Mouse (Mus musculus): ENCODE results near the gene Dnal1.

Dnal1 gene

GRCm38 (mm10) chr12:84152352-84153190 is 38.4 kb downstream of the Dnal1 start:
- ChIA-PET CTCF (interaction anchor here (0.5 to 1.4 kb wide), 13 partner anchors 9 to 669 kb away, joined by 3 to 18 read pairs (median 4); no protein-coding TSS in a partner anchor), POLR2A (interaction anchor here in 3 of 4 experiments (0.6 to 2.2 kb wide), 20 partner anchors 7 to 1863 kb away, joined by 3 to 9 read pairs (median 4); partner anchors contain the start of genes Dnal1 (in 1 of the 3) and Riox1 (in 1 of the 3))

DNA sequence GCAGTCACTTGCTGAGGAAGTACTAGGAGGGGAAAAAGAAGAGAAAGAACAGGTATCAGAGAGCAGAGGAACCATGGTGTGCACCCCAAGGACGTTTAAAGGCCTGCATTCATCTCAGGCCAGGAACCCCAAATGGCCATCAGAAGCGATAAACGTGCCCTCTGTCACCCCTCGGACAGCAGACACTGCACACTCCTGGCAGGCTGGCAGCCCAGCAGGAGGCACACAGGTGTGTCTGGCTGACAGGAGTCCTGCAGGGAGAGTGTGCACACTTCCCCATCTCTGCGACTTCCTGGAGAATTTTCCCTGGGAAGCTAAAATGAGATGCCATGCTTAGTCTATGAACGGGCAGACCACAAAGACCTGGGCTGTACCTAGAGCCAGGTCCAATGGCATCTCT is 39.2 kb downstream of the Dnal1 start:
- POLR2A ChIA-PET = interaction anchor here in 2 of 4 experiments (1.1 to 2.2 kb wide), 5 partner anchors 8 to 93 kb away, joined by 4 to 9 read pairs (median 5); partner anchors contain the start of gene Dnal1 (in 1 of the 2)
- CTCF ChIA-PET = interaction anchor here in 2 of 4 experiments (0.7 to 1.4 kb wide), 2 partner anchors 9 to 136 kb away, joined by 3 to 4 read pairs; no protein-coding TSS in a partner anchor

GRCm38 (mm10) chr12:84154786-84155522 is 40.8 kb downstream of the Dnal1 start:
- CTCF ChIA-PET = no interaction called here
- POLR2A ChIA-PET = interaction anchor here in 2 of 4 experiments (0.7 to 1.5 kb wide), 8 partner anchors 9 to 296 kb away, joined by 3 to 5 read pairs (median 3); partner anchors contain the start of genes Aldh6a1 (in 1 of the 2) and Lin52 (in 1 of the 2)

GRCm38 (mm10) chr12:84155523-84155871 is 41.3 kb downstream of the Dnal1 start:
- POLR2A ChIA-PET = interaction anchor here in 2 of 4 experiments (0.7 to 1.5 kb wide), 5 partner anchors 8 to 90 kb away, joined by 3 to 4 read pairs (median 3); no protein-coding TSS in a partner anchor
- CTCF ChIA-PET = no interaction called here

- ChIA-PET POLR2A (interaction anchor here in 1 of 4 experiments (0.8 kb wide), 1 partner anchor 19 kb away, joined by 3 read pairs; no protein-coding TSS in a partner anchor), CTCF (no interaction called here)
Observed at GRCm38 (mm10) chr12:84156210-84156609, 42.0 kb downstream of the Dnal1 start.

- ChIA-PET CTCF (interaction anchor here in 3 of 4 experiments (0.6 to 1.2 kb wide), 4 partner anchors 9 to 122 kb away, joined by 3 to 5 read pairs (median 3); partner anchors contain the start of gene Pnma1 (in 1 of the 3)), POLR2A (interaction anchor here in 2 of 4 experiments (0.7 to 1.7 kb wide), 8 partner anchors 8 to 470 kb away, joined by 3 to 8 read pairs (median 3); partner anchors contain the start of gene Pnma1 (in 1 of the 2))
Observed at GRCm38 (mm10) chr12:84158156-84158555, 44.0 kb downstream of the Dnal1 start.

- CTCF ChIA-PET = interaction anchor here (0.6 to 3.9 kb wide), 7 partner anchors 16 to 1237 kb away, joined by 3 to 36 read pairs (median 5); partner anchors contain the start of gene Elmsan1 (in 1 of the 4)
- POLR2A ChIA-PET = interaction anchor here in 2 of 4 experiments (0.7 to 7.1 kb wide), 13 partner anchors 10 to 583 kb away, joined by 3 to 80 read pairs (median 11); partner anchors contain the start of gene Pnma1 (in 2 of the 2)
Observed at GRCm38 (mm10) chr12:84160491-84160890, 46.3 kb downstream of the Dnal1 start.

- ChIA-PET POLR2A (interaction anchor here in 2 of 4 experiments (0.6 to 7.1 kb wide), 20 partner anchors 8 to 584 kb away, joined by 3 to 80 read pairs (median 5); partner anchors contain the start of genes Pnma1 (in 2 of the 2) and Acot1 (in 1 of the 2)), CTCF (interaction anchor here (0.6 to 5.1 kb wide), 20 partner anchors 12 to 1237 kb away, joined by 3 to 40 read pairs (median 5); partner anchors contain the start of genes Dnal1 (in 1 of the 4) and Elmsan1 (in 1 of the 4))
Observed at GRCm38 (mm10) chr12:84161116-84161515, 47.0 kb downstream of the Dnal1 start.

- POLR2A ChIA-PET = interaction anchor here (0.6 to 7.1 kb wide), 33 partner anchors 9 to 1020 kb away, joined by 3 to 80 read pairs (median 5); partner anchors contain the start of genes Pnma1 (in 2 of the 4) and Acot1 (in 1 of the 4)
Observed at GRCm38 (mm10) chr12:84161616-84162433, 47.7 kb downstream of the Dnal1 start.

GRCm38 (mm10) chr12:84163133-84163532 is 49.0 kb downstream of the Dnal1 start:
- POLR2A ChIA-PET = interaction anchor here (0.6 to 7.1 kb wide), 26 partner anchors 8 to 288 kb away, joined by 3 to 80 read pairs (median 4); partner anchors contain the start of genes Lin52 (in 1 of the 4), Pnma1 (in 1 of the 4) and Rnf113a2 (in 1 of the 4)
- CTCF ChIA-PET = interaction anchor here (0.9 to 5.1 kb wide), 14 partner anchors 10 to 95 kb away, joined by 3 to 40 read pairs (median 6); partner anchors contain the start of gene Pnma1 (in 1 of the 4)

More at GRCm38 (mm10) chr12:84161616-84162433, 47.7 kb downstream of the Dnal1 start:
- CTCF ChIA-PET = interaction anchor here (0.6 to 5.1 kb wide), 35 partner anchors 9 to 674 kb away, joined by 3 to 40 read pairs (median 4); partner anchors contain the start of genes Elmsan1 (in 2 of the 4), Dnal1 (in 1 of the 4), Pnma1 (in 1 of the 4) and Ptgr2 (in 1 of the 4)

- ChIA-PET POLR2A (interaction anchor here (0.6 to 7.1 kb wide), 26 partner anchors 9 to 445 kb away, joined by 3 to 80 read pairs (median 4); partner anchors contain the start of gene Pnma1 (in 1 of the 4)), CTCF (interaction anchor here (0.7 to 5.1 kb wide), 16 partner anchors 8 to 203 kb away, joined by 3 to 40 read pairs (median 6); partner anchors contain the start of gene Pnma1 (in 1 of the 4))
Observed at GRCm38 (mm10) chr12:84163586-84164110, 49.5 kb downstream of the Dnal1 start.

GRCm38 (mm10) chr12:84165631-84166373 is 51.6 kb downstream of the Dnal1 start:
- ChIA-PET CTCF (interaction anchor here (0.7 to 5.1 kb wide), 4 partner anchors 10 to 47 kb away, joined by 3 to 40 read pairs (median 4); no protein-coding TSS in a partner anchor), POLR2A (interaction anchor here in 2 of 4 experiments (1.0 to 7.1 kb wide), 13 partner anchors 8 to 80 kb away, joined by 3 to 80 read pairs (median 5); partner anchors contain the start of gene Pnma1 (in 2 of the 2))

GRCm38 (mm10) chr12:84170610-84171009 is 56.4 kb downstream of the Dnal1 start:
- POLR2A ChIA-PET = interaction anchor here in 2 of 4 experiments (0.9 to 15.1 kb wide), 6 partner anchors 10 to 442 kb away, joined by 3 to 200 read pairs (median 4); no protein-coding TSS in a partner anchor
- CTCF ChIA-PET = interaction anchor here in 1 of 4 experiments (0.7 kb wide), 1 partner anchor 85 kb away, joined by 3 read pairs; no protein-coding TSS in a partner anchor

DNA sequence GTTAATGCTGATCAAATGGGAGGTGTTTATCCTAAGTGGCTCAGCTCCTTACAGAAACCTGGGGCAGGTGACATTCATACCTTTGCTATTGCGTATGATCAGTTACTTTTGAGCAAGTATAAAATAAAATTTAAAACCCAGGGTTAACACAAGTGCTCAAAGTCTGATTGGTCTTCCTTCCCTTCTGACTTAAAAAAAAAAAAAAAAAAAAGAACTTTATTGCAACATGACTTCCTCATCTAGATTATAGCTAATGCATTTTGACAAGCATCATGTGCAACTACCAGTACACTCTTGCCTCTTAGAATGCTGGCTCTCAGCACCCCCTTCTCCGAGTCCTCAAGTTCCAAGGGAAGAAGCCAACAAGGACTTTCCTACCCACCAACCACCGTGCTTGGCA is 58.0 kb downstream of the Dnal1 start:
- ChIA-PET CTCF (interaction anchor here in 2 of 4 experiments (0.6 to 3.0 kb wide), 3 partner anchors 8 to 24 kb away, joined by 3 to 11 read pairs (median 3); no protein-coding TSS in a partner anchor), POLR2A (interaction anchor here in 3 of 4 experiments (0.7 to 15.1 kb wide), 10 partner anchors 9 to 279 kb away, joined by 3 to 200 read pairs (median 6); partner anchors contain the start of genes Aldh6a1 (in 1 of the 3) and Lin52 (in 1 of the 3))

DNA sequence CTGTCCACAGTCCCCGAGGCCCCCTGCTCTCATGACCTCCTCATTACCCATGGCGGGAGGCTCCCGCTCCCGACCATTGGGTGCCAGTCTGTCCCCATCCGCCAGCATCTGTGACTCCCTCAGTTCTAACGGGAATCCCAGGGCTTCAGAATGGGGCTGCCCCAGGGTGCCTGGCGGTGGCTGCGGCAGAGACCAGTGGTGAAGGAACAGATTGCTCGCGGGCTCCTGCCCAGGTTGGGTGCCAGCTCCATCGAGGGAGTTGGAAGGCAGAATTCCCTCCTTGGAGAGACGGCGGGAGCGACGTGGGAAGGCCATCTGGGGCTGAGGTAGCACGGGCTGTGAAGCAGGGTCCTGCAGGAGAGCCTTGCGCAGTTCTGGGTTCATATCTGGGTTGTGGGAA is 58.7 kb downstream of the Dnal1 start:
- ChIA-PET CTCF (interaction anchor here in 2 of 4 experiments (0.6 to 5.7 kb wide), 3 partner anchors 9 to 25 kb away, joined by 3 to 40 read pairs (median 11); no protein-coding TSS in a partner anchor), POLR2A (interaction anchor here in 2 of 4 experiments (1.0 to 15.1 kb wide), 11 partner anchors 10 to 278 kb away, joined by 3 to 200 read pairs (median 10); partner anchors contain the start of genes Aldh6a1 (in 1 of the 2), Lin52 (in 1 of the 2) and Ptgr2 (in 1 of the 2))
